Mouse (Mus musculus) forebrain, embryonic 14.5 days (tissue): ENCODE measurements around the gene Mical2. TPM values are rescaled to one million over a fixed set of nuclear protein-coding genes. Genes with fewer than 3 reads are reported as not detected.

ENCODE experiments used
- ATAC-seq: fragments of 200-750 bp; cut with Nextera tagmentation; 2 replicates; pipeline ENCODE4 v1.8.0; 2017; ENCODE audit warnings: mild to moderate bottlenecking, moderate library complexity
- DNase-seq: peaks from one replicate; pipeline ENCODE4 v3.0.0-alpha.2; 2015; ENCODE audit warnings: low spot score
- H3K27ac ChIP-seq: fragments of 300-500 bp; sonication (generic); 2 replicates; pipeline ENCODE4 v1.5.1; 2014; ENCODE audit warnings: low read depth, mild to moderate bottlenecking, control low read depth, low read length, moderate library complexity
- H3K27me3 ChIP-seq: fragments of 300-500 bp; sonication (generic); replicated peaks from 2 replicates; pipeline ENCODE4 v1.6.1; 2014; ENCODE audit warnings: low read length, control low read depth, mixed read lengths; ENCODE audit not compliant: control insufficient read depth, insufficient read depth
- H3K36me3 ChIP-seq: fragments of 300-500 bp; sonication (generic); 2 replicates; pipeline ENCODE4 v1.6.1; 2014; ENCODE audit warnings: low read length, control low read depth; ENCODE audit not compliant: control insufficient read depth, insufficient read depth
- H3K4me1 ChIP-seq: fragments of 300-500 bp; sonication (generic); 2 replicates; pipeline ENCODE4 v1.6.1; 2014; ENCODE audit warnings: antibody characterized with exemption, low read length, control low read depth; ENCODE audit not compliant: control insufficient read depth, insufficient read depth
- H3K4me2 ChIP-seq: fragments of 300-500 bp; sonication (generic); 2 replicates; pipeline ENCODE4 v1.6.1; 2014; ENCODE audit warnings: mild to moderate bottlenecking, control low read depth, low read length
- H3K4me3 ChIP-seq: fragments of 300-500 bp; sonication (generic); 2 replicates; pipeline ENCODE4 v1.5.1; 2014; ENCODE audit warnings: low read depth, low read length, control low read depth
- H3K9ac ChIP-seq: fragments of 300-500 bp; sonication (generic); 2 replicates; pipeline ENCODE4 v1.6.1; 2014; ENCODE audit warnings: mild to moderate bottlenecking, low read length, control low read depth, moderate library complexity
- H3K9me3 ChIP-seq: fragments of 300-500 bp; sonication (generic); replicated peaks from 2 replicates; pipeline ENCODE4 v1.6.1; 2016; ENCODE audit warnings: low read length, control low read depth, mixed read lengths; ENCODE audit not compliant: control insufficient read depth
- whole genome bisulfite sequencing: fragments of 180-500 bp; shearing (Covaris S2); extraction: QIAGEN DNeasy Blood & Tissue Kit; methylation state at CpG from one replicate; pipeline ENCODE4 v1.1.7; 2014; 5-methylcytosine and 5-hydroxymethylcytosine counted together
- polyA plus RNA-seq: library from polyadenylated mRNA; unstranded; fragments of >200 nt; fragmentation: Nextera tagmentation; extraction: Ambion mirVana; gene quantifications from 2 replicates; pipeline ENCODE4 v1.2.1, GENCODE M21; 2014

Mical2 gene
- polyA plus RNA-seq, 1 experiment from 2014 or later: 2.6 TPM

DNA sequence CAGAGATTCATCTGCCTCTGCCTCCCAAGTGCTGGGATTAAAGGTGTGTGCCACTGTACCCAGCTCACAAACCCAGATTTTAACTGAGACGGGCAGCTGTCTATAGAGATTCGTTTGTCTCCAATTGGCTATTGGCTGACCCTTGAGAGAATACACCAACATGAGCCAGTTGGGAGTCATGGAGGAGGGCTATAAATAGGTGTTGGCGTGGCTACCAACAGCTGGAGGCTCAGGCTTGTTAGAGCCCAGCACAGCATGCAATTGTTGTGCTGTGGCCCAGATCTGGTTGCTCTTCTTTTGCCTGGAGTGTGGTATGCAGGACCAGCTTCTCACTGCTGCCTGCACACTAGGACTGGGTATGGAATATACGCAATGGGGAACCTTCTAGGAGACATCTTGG, 8.8 kb downstream of the Mical2 start:
- no peak overlapping the region for H3K27ac ChIP-seq
- DNase-seq (no peak), ATAC-seq (no peak)
- no peaks in the 10 kb centered on the region for H3K9me3 ChIP-seq
- no peaks in the 10 kb centered on the region for H3K36me3 ChIP-seq
- H3K4me2 ChIP-seq: no peak overlapping the region
- H3K4me1 ChIP-seq: peaks cover 9% of the 10 kb centered on the region; the same call in 1 of the 2 replicates
- WGBS: 64% methylated on average over 4 of the region's 4 CpGs
- no peak overlapping the region for H3K9ac ChIP-seq
- no peak overlapping the region for H3K4me3 ChIP-seq
- H3K27me3 ChIP-seq: no peaks in the 10 kb centered on the region

DNA sequence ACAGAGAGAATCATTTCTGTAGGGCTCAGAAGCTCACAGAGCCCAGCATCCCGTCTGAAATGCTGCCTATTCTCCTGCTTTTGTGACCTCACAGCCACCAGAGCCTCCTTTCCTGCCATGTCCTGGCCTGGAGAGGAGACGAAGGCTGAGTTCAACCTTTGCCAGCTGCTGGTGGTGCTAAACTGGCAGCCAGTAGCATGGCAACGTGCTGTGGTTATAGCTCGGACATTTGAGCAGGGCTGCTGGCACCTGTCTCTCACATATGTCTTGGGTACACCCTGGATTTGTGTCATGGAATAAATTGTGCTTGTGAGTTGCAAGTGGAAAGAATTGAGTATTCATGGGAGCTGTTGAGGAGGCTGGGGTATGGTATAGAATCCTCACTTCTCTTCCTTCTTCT, 9.8 kb downstream of the Mical2 start:
- no peaks in the 10 kb centered on the region for H3K27me3 ChIP-seq
- H3K9ac ChIP-seq: no peak overlapping the region
- 61% methylated on average over 4 of the region's 4 CpGs for whole genome bisulfite sequencing
- ATAC-seq (no peak), DNase-seq (no peak)
- H3K4me3 ChIP-seq: no peak overlapping the region
- H3K36me3 ChIP-seq: no peaks in the 10 kb centered on the region
- H3K9me3 ChIP-seq: no peaks in the 10 kb centered on the region
- H3K4me2 ChIP-seq: no peak overlapping the region
- peaks cover 9% of the 10 kb centered on the region; the same call in 1 of the 2 replicates for H3K4me1 ChIP-seq
- no peak overlapping the region for H3K27ac ChIP-seq

DNA sequence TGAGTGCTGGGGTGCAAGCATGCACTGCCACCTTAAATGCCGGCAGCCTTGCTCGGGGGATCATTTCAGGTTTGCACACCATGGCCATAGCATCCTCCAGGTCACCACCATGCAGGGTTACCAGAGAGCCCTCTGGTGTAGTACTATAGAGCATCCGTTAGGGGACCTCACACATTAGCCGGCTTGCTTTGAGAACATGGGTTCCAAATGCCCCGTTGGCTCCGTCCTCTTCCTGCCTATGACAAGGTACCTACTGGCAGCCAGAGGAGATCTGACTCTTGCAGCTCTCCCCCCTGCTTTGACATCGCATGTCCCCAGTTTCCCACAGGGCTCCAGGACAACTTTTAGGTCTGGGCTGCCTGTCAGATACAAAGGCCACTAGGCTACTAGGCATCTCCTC, 11.6 kb downstream of the Mical2 start:
- DNase-seq (no peak), ATAC-seq (no peak)
- peaks cover 9% of the 10 kb centered on the region; the same call in 1 of the 2 replicates for H3K4me1 ChIP-seq
- H3K27ac ChIP-seq: no peak overlapping the region
- no peaks in the 10 kb centered on the region for H3K36me3 ChIP-seq
- H3K4me3 ChIP-seq: no peak overlapping the region
- no peaks in the 10 kb centered on the region for H3K9me3 ChIP-seq
- 92% methylated on average over 7 of the region's 7 CpGs for WGBS
- H3K9ac ChIP-seq: no peak overlapping the region
- H3K4me2 ChIP-seq: no peak overlapping the region
- H3K27me3 ChIP-seq: no peaks in the 10 kb centered on the region

DNA sequence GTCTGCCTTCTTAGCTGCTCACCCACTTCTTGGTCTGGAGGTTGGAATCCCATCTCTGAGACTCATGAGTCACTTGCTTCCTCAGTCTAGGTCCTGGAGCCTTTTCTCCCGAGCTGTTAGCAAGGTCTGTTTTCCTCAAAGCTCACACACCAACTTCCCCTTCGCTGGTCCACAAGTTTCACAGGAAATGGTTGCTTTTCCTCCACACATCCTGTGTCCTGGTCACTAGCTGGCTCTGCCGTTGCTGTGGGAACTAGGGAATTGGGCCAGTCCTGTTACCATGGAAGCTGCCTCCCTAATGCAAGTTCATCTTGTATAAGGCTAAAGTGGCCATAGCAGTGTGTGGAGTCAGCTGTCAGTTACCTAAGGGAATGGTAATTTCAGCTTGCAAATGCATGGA, 12.2 kb downstream of the Mical2 start:
- DNase-seq (peak; percentile 22), ATAC-seq (no peak)
- Histone ChIP-seq H3K27ac (no peak overlapping the region), H3K4me2 (no peak overlapping the region), H3K4me1 (peaks cover 9% of the 10 kb centered on the region; the same call in 1 of the 2 replicates), H3K9ac (no peak overlapping the region), H3K4me3 (no peak overlapping the region), H3K9me3 (no peaks in the 10 kb centered on the region), H3K27me3 (no peaks in the 10 kb centered on the region), H3K36me3 (no peaks in the 10 kb centered on the region)
- 73% methylated on average over 3 of the region's 3 CpGs for WGBS

DNA sequence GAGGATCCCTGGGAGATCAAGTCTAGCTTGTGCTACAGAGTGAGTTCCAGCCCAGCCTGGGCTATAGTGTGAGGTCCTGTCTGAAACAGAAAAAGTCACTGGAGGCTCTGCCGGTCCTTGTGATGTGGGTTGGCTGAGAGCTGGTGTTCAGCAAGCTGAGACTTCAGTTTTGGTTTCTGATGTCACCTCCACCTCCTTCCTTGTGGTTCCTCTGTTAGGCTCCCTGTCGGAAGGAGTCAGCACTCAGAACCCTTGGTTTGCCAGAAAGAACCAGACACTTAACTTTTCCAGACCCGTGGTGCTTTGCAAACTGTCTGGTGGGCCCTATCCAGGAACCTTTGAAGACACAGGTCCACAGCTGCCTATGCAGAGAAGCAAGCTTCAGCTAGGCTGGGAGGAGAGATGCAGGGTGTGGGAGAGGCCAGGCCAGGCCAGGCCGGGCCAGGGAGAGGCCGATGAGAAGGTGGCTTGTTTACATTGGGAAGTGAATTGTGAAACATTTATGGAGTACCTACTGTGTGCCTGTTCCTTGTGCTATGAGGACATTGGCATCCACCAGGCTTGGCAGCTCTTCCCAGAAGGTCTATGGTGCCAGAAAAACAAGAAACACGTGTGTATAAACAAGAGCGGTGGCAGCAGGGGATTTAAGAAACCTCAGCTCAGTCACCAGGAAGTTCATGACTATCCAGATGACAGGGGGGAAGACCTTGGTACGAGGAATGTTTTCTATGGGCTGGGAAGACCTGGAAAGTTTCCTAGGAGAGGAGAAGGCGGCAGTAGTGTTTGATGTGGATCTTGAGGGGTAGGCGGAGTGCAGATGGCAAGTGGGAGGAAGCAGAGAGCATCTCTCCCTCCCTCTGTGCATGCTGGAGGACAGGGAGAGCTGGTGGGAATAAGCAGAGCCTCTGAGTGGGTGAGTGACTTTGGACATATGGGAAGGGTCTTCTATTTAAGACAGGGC, 13.4 kb downstream of the Mical2 start:
- Histone ChIP-seq H3K4me2 (no peak overlapping the region), H3K4me3 (no peak overlapping the region), H3K36me3 (no peaks in the 10 kb centered on the region), H3K27ac (no peak overlapping the region), H3K9ac (no peak overlapping the region), H3K27me3 (no peaks in the 10 kb centered on the region), H3K9me3 (no peaks in the 10 kb centered on the region), H3K4me1 (peaks cover 7% of the 10 kb centered on the region; the same call in 1 of the 2 replicates)
- DNase-seq: no peak
- no peak for ATAC-seq
- WGBS: 82% methylated on average over 10 of the region's 10 CpGs

DNA sequence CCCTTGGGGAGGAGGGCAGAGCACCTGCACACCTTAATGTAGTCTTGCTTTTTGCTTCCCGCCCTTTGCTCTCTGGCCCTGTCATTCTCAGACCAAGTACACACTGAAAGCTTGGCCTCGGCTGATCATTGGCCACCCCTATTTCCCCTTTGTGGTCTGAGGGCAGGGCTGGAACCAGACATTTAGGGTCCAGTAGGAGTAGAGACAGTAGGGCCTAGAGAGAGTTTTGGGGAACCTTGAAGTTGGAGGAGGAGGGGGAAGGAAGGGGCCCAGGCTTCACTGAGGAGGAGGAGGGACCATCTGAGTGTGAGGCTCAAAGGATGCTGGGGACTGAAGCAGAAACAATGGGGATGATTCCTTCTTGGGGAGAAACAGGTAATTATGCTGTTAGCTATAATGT, 15.1 kb downstream of the Mical2 start:
- 0 out of 2 replicates have a peak, but pooled peaks cover 4% of the 10 kb centered on the region for H3K4me1 ChIP-seq
- H3K9ac ChIP-seq: no peak overlapping the region
- H3K27me3 ChIP-seq: no peaks in the 10 kb centered on the region
- no peaks in the 10 kb centered on the region for H3K36me3 ChIP-seq
- WGBS: 88% methylated on average over 2 of the region's 2 CpGs
- ATAC-seq (no peak), DNase-seq (no peak)
- no peaks in the 10 kb centered on the region for H3K9me3 ChIP-seq
- H3K4me3 ChIP-seq: no peak overlapping the region
- H3K4me2 ChIP-seq: no peak overlapping the region
- H3K27ac ChIP-seq: no peak overlapping the region

DNA sequence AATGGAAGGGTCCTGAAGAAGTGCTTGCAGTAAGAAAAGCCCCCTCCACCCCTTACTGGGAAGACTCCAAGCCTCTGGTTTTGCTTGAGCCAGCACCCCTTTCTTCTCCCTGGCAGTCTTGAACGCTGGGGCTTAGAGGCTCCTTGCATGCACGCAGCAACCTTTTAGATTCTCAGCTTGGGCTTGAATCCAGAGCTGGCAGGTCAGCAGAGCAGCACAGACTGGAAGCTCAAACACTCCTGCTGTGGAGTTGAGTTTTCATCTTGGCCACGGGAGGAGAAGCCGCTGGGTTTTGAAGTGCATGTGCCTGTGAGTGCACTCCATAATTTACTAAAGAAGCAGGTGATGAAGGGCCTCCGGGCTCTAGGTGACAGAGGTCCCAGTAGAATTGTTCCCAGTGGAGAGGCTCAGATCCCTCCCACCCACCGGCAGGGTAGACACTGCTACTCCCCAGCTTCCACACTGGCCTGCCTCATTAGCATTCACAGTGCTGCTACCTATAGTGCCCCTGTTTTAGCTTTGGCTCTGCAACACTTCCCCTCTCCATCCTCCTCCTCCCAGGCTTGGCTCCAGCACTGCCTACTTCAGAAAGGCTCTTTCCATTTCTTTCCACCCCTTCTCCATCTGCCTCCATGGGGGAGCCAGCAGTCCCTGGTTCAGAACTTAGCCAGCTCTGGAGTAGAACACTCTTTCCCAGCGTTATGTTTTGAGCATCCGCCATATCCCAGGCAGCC, 15.7 kb downstream of the Mical2 start:
- H3K27ac ChIP-seq: peak overlapping the region; percentile 1; the same call in 1 of the 2 replicates
- 0 out of 2 replicates have a peak, but pooled peaks cover 4% of the 10 kb centered on the region for H3K4me1 ChIP-seq
- DNase-seq (peak; percentile 24), ATAC-seq (peak; percentile 60)
- H3K4me2 ChIP-seq: no peak overlapping the region
- no peaks in the 10 kb centered on the region for H3K9me3 ChIP-seq
- H3K27me3 ChIP-seq: no peaks in the 10 kb centered on the region
- H3K4me3 ChIP-seq: no peak overlapping the region
- WGBS: 51% methylated on average over 8 of the region's 8 CpGs
- H3K9ac ChIP-seq: no peak overlapping the region
- no peaks in the 10 kb centered on the region for H3K36me3 ChIP-seq

DNA sequence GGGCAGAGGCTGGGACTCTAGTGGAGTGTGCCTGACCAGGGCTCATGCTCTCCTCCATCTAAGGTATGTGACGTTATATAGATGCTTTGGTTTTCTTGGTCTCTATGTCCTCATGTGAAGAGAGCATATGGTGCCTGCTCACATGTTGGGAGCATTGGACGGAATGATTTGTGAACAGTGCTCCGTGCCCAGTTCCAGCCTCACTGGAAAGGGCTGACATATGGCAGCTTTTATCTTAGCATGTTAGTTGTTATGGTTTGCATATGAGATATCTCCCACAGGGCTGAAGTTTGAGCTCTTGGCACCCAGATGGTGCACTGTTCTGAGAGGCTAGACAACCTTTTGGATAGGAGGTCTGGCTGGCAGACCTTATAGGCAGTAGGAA, 16.3 kb downstream of the Mical2 start:
- Histone ChIP-seq H3K9ac (no peak overlapping the region), H3K4me1 (0 out of 2 replicates have a peak, but pooled peaks cover 4% of the 10 kb centered on the region), H3K27me3 (no peaks in the 10 kb centered on the region), H3K27ac (peak overlapping the region; percentile 1; the same call in 1 of the 2 replicates), H3K9me3 (no peaks in the 10 kb centered on the region), H3K4me3 (no peak overlapping the region), H3K36me3 (no peaks in the 10 kb centered on the region), H3K4me2 (no peak overlapping the region)
- DNase-seq: peak; percentile 39
- WGBS: 65% methylated on average over 3 of the region's 3 CpGs
- peak; percentile 40 for ATAC-seq
